Mouse (Mus musculus) gastrocnemius, adult 18-20 months (tissue): ENCODE results near the gene Ntn1. TPM values are rescaled to one million over a fixed set of nuclear protein-coding genes. Genes with fewer than 3 reads are reported as not detected.

Source experiments
- DNase-seq: peaks from one replicate; pipeline ENCODE4 v3.0.0; 2021; ENCODE audit warnings: low spot score
- total RNA-seq, 2 experiments: library from RNA; stranded (reverse); gene quantifications; 2 replicates each; pipeline ENCODE4 v1.2.3; 2021

Gene Ntn1
- total RNA-seq, 2 experiments from 2014 or later = 3.4 to 7.0 TPM

DNA sequence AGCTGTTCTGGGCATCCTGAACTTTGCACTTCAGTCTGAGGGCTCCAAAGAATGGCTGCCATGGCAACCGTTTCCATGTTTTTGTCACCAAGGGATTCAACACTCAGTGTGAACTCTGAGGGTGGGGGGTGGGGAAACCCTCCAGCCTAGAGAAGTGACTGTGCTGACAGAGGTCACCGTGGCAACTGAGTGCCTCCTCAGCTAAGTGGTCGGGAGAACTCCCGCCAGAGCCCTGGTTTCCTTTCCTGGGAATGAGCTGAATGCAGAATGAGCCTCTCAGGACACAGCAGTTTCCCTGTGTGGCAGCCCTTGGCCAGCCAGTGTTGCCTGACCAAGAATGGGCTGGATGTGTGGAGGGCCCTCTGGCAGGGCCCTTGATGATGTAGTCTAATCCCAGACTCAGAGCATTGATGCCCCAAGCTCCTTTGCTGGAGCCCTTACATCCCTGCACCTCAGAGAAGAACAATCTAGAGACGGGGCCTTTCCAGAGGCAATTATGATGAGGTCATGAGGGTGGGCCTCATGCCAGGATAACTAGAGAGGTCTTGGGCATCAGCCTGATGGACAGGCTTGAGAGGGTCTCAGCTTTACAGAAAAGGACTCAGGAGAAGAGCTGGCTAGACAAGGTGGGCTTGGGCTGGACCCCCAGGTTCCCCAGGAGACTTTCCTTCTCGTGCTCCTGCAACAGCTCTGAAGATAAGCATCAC, 185.3 kb downstream of the Ntn1 start:
- DNase-seq = no peak

DNA sequence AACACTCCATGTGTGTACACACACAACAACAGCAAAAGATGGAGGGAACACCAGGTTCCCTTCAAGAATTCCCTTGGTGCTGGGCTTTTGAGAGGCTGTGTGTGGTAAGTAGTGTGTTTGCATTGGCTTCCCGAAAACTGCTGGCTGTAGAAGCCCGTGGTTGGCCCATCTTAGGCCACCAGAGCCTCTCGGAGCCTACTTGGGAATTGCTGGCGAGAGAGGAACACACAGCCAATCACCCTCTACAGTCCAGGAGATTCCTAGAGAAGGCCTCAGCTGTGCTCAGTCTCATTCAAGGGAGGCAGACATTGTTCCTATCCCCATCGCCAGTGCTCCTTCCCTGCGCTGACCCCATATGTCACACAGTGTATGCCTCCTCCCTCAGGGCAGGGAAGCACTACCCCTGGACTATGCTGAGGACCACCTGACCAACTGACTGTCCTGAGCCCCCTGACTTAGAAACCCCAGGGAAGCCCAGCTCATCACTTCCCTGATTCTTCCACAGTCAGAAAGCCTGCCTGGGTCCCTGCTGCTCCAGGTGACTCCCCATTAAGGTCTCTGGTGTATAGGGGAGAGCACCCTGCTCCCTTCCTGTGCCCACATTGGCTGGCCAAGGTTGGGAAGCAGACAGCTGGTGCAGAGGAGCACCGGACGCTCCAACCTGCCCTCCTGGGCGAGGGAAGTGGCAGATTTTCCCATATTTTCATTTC, 186.0 kb downstream of the Ntn1 start:
- no peak for DNase-seq

DNA sequence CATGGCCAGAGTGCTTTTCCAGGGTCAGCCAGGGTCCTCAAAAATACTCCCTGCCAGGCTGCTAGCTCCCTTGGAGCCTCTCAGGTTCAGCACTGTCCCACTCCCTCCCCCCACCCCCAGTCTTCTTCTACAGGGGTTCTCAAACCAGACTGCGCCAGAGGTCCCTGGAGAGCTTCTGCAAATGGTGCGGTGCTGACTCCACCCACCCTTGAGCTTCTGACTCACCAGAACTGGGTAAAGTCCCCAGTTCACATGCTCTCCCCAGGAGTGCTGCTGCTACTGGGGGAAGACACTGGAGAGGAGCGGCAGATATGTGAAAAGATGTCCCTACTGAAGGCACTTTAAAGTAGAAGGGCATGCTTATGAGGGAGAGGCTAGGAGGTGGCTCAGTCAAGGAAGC, 186.7 kb downstream of the Ntn1 start:
- DNase-seq = peak; percentile 44

DNA sequence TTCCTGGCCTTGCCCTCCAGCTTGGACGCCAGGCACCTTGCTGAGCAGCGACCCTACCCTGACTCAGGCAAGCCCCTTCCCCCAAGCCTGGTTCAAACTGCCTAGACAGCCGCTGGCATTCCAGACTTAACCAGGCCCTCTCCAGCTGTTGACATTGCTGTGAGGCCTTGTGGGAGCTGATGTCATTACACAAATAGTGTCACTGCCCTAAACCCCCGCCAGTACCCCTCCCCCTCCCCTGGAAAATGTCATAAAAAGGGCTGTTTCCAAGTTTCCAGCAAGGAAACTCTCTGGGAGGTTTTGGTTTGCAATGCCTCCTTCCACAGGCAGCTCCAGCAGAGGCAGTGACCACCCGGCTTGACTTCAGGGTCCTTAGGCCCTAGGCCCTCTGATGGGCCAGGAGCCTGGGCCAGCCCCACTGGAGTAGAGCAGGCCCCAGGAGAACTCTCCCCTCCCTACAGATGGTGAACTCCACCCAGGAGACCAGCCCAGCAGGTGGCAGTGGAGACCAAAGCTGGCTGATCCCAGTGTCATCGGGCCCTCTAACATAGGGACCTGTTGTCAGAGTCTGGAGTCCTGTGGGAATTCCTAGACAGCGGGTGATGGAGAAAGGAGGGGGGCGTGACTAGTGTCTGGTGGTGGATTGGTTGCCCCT, 188.6 kb downstream of the Ntn1 start:
- DNase-seq = no peak

DNA sequence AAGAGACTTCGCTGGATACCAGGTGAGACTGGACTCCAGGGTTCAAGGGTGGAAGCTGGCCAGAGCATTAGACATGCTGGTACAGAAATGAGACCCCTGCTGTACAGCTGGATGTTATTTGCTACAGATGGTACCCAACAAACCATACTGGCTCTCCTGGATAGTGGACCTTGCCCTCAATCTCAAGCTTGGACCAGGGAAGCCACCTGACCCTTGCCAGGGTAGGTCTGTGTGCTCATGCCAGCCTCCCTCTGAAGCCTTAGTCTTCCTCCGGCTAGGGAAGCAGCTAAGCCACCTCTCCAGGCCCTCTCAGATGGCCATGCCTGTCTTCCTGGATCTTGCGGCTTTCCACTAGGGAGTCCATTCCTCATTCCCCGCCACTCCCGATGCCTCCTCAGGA, 189.9 kb downstream of the Ntn1 start:
- DNase-seq = no peak

DNA sequence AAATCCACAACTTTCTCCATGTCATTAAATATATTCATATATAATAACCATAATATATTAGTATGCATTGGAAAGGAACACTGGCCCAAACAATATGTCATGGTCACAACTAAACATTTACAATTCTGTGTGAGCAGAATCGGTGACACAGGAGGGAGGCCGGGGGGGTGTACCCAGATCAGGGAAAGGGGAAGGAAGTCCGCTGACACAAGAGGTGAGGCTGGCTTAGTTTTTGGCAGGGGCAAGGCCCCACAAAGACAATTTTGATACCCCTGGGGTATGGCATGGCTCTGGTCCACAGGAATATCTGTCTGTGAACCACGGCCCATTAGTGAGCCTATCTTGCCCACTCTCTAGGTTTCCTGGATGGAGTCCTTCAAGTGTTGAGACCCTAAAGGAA, 191.1 kb downstream of the Ntn1 start:
- DNase-seq = no peak

DNA sequence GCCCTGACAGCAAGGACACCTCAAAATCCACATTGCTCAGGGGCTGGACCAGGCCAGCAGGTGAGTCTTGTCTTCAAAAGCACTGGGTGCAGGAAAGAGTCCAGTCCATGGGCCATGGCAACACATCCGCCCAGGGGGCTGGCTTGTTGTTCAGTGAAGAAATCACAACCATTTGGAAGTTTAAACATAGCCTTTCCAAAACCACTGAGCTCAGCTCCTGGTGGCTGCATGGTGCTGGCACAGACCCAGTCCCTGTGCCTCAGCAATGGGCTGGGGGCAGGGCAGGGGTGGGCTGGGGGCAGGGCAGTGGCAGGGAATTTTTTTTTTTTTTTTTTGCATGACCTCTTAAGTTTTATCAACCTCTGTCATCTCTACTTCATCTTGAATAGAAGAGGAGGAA, 192.0 kb downstream of the Ntn1 start:
- DNase-seq = no peak

DNA sequence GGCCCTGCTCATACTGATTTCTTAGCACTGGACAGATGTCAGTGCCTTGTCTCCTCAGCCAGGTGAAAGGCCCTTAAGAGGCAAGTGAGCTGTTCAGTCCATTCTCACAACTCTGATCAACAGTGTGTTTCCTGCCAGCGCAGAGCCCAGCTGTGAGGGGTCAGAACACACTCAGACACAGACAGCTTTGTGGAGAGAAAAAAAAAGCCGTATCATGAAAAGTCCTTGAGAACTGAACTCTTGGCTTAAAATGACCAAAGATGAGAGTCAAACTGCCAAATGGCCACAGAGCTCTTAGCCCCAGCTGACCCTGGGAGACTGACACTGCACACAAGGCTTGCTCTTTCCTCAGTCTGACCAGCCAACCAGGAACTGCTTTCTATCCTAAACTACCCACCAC, 192.6 kb downstream of the Ntn1 start:
- no peak for DNase-seq

DNA sequence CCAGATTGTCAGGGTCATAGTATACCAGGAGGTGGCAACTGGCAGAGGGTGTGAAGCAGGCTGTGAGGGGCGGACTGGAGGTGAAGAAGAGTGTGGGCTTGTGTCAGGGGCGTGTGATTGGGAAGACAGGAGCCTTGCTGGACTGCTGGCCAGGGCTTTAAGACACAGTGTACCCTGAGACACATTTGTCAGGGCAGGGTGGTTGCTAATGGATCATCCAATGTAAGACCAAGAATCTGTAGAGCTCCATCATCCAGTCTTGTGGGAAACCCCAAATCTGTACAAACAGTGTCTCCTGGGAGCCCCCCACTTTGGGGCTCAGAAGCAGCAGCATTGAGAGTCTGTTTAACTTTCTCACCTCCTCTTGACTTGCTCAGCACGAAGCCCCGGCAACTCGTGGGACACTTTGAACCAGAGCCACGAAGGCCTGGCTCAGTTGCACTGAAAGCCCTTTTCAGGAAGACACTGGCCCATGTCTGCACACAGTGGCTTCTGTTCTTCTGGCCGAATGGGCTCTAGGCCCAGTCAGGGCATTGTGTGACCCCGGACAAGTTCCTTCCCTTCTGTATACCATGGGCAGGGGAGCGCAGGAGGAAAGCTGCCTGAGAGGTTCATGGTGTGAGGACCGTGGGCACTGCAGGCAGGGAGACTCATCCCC, 194.9 kb downstream of the Ntn1 start:
- DNase-seq = no peak

DNA sequence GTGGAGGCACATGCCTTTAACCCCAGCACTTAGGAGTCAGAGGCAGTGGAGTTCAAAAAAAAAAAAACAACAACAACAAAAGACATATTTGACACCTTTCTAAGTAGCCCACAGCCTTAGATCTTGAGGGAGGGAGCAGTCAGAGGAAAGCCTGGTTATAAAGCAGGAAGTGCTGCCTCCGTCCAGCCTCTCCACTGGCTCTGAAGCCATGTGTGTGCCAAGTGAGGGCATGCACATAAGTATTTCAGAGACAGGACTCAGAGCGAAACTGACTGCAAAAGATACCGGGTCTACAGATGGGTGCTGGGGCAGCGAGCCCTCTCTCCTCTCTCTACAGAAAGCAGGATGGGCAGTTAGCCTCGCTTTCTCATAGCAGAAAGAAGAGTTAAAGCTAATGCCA, 196.2 kb downstream of the Ntn1 start:
- no peak for DNase-seq

DNA sequence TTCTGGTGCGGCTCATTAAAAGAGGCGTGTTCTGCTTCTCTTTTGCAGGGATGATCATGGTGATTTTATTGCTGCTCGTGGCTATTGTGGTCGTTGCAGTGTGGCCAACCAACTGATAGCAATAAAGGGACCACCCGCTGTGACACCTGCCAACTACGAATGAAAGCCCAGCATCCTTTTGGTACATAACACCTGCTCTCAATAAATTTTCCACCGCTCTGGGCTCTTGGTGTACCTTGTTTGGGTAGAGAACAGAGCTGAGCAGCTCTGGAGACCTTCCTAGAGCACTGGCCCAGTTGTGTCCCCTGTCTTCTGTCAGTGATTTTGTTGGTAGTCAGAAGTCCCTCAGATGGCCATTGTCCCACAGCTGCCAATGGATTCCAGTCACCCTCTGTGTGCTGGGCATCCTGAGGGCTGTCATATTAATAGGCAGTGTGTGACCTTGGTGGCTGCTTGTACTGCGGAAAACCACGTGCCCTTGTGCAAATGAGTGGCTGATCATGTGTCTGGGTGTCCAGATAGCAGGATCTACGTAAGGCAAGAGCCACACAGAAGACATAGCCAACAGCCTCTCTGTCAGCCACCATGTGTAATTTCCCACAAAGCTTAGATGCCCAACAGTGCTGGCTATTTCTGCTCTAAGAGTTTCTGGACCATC, 196.8 kb downstream of the Ntn1 start:
- no peak for DNase-seq

DNA sequence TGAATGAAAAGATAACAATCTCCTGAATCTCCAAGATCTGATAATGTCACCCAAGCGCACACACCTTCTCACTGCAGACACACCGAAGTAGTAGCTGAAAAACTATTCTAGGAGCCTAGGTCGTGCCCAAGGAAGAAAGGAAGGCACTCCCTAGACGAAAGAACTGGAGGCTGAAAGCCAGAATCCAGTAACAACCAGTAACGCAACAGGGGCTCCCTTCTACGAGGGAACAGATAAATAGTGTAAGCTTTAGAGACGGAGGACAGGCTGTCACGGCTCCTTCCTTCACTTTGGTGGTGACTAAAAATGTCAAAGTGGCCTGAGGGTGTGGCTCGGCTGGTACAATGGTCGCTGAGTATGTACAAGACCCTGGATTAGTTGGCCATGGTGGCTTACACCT, 198.1 kb downstream of the Ntn1 start:
- no peak for DNase-seq

DNA sequence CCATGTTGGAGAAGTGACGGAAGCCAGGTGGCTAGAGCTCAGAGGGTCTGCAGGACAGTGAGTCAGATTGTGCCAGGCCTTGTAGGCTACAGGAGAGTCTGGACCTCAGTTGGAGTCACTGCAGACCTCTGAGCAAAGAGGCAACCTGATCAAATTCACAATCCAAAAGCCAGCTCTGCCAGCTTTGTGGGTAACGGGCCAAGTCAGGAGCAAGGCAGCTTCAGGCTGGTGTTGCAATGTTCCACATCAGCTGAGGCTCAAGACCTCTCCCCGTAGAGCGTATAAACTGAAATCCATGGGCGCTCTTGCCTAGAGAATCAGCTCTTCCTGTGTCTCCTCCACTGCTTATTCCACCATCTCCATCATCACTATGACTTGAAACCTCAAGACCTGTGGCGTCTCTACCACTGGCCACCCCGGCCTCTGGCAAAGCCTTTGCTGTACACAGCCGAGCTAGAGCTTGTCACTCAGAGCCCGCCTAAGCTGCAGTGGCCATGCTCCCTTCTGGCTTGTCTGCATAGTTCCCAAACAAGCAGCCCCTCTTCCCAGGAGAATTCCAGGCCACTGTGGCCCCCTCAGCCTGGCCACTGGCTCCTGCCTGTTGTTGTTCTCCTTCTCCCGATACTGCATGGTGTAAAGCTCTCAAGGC, 198.7 kb downstream of the Ntn1 start:
- no peak for DNase-seq

DNA sequence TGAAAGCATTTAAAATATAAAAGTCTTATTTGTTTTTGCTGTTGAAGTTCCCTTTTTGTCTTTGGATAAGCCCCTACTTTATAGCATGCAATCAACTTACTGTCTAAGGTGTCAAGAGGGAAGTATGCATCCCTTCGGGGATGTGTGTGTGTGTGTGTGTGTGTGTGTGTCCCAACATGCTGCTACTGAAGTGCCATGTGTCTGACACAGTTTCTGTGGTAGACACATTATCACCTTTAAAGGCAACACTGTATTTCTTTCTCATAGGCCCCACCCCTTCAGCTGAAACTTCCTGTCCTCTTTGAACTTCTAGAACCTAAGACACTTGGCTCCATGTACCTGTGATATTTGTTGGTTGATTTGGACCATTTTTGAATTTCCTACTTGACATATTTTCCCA, 199.6 kb downstream of the Ntn1 start:
- no peak for DNase-seq

DNA sequence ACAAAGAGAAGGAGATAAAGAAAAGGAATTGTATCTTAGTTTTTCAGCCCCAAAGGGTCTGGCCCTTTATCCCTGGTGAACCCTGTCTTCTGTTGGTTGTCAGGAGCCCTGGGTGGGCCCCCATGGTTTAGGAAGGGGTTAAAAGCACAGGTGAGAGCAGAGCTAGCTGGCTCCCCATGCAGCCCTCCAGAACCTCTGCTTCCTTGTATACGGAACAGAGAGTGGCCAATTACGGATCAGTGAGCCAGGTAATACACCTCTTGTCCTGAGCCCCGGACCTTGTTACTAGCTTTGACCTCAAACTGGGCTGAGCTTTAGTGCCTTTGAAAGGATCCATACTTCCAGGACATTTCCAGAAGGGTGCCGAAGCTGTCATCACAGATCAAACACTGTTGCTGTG, 200.1 kb downstream of the Ntn1 start:
- no peak for DNase-seq

DNA sequence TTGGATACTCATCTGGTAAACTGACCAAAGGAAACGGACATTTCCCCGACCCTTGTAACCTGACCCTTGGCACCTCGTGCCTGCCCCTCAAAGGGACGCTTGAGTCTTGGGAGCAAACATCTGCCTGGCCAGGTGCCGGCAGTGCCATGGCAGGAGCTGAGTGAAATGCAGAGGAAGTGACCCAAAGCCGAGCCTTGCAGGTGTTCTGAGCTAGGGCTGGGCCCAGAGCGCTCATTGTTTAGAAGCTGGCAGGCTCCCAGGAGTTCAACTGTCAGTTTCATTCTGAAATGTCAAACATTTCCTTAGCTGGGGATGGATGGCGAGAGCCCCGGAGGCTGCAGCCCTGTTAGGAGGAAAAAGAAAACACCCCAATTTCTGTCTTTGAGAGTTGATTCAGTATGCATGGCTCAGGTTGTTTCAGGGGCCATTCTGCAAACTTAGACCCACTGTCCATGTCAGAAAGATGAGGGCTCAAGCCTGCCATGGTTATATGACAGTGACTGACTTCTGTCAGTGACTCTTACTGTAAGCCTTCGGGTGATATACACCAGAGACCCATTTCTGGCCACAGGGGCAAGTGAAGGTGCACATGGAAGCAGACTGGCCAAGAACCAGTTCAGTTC, 200.7 kb downstream of the Ntn1 start:
- no peak for DNase-seq

DNA sequence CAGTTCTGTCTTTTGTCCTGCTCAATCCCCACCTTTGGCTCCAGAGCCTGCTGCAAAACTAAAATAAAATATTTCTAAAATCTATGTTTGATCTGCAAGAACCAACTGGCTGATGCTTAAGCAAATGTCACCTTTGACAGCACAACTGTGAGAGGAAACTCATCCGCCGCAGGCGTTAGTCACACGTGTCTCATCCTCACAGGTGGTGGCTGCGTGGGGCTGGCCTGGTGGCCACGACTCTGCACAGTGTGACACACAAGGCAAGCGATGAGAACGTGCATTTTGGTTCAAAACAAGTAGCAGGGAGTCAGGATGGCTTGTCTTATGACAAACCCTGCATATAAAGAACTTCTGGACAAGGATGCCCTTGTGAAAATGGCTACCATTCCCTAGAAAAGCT, 201.5 kb downstream of the Ntn1 start:
- no peak for DNase-seq

DNA sequence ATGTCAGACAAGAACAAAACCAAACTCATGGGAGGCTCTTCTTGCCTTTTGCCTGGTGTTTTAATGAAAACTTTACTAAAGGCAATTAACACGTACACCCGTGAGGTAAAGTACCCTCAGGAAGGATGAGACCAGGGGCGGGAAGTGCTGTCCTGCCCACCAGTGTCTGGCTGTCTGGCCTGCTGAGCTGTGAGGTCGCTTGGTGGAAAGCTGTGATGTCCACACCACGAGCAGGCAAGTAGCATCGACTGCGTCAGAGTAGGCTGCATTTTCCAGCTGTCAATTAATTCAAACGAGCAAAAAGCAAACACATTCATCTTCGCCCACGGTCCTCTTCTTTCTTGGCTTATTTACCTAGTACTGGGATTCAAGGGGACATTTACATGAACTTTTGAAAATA, 201.9 kb downstream of the Ntn1 start:
- DNase-seq = no peak

DNA sequence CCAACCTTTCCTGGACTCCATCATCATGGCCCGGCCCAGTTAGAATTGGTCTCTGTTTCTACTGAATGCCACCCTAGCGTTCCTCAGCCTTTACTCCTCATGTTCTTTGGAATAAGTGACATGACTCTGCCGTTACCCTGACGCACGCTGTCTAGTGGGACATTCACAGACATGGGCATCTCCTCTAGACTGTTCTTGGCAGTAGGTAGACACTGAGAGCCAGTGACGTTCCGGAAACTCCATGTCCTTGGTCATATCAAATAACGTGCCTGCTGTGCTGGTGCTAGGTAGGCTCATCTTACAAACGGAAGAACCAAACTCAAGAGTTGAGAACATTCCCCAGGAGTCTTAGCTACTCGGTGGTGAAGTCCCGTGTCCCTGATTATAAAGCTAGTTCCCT, 203.2 kb downstream of the Ntn1 start:
- peak; percentile 68 for DNase-seq

DNA sequence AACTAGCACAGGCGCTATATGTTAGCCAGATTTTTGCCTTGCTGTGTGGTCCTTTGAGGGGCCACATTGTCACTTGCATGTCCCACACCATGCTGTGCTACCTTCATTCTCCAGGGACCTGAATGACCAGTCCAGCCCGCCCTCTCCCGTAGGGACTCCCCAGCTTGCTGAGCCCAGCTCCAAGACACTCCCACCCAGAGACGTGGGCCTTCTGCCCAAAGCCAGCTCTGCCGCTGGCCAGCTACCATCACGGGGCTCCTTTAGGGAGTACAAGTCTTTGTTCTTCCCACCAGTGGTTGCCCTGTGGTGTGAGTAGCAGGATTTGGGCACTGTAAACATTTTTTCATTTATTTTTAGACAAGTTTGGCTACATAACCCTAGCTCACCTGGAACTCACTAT, 204.1 kb downstream of the Ntn1 start:
- no peak for DNase-seq

DNA sequence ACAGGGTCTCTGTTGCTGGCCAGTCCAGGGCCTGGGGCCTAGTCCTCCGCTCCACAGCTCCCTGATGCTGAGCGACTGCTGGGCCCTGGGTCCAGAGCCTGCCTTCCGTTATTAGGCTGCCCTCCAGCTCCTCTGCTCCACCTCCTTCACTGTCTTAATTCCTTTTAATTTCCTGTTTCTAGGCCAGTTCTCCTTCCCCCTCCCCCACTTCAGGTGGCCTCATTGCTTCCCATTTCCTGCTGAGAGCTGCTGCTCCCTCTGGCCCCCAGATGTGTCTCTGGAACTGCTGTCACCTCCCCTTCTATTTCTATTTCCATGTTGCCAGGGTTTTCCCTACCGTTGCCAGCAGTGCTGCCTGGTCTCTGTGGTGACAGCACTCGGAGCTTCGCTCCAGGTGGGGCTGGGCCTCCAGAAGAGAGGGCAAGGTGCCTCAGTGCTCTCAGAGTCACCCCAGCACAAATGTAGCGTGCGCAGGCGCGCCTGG, 204.9 kb downstream of the Ntn1 start:
- no peak for DNase-seq
